Mouse (Mus musculus) ES-Bruce4 (cell line): ENCODE measurements around the gene Gpr62.

Source experiments
- CTCF ChIP-seq: IDR thresholded peaks from one replicate; pipeline ENCODE4 v1.8.1; 2011; ENCODE audit warnings: low read depth, low read length
- EP300 ChIP-seq: IDR thresholded peaks from 2 replicates; pipeline ENCODE4 v1.6.1; 2011; ENCODE audit warnings: low read depth, low read length; ENCODE audit not compliant: insufficient read depth
- POLR2A ChIP-seq: IDR thresholded peaks from one replicate; pipeline ENCODE4 v1.8.1; 2011; ENCODE audit warnings: low read length; ENCODE audit not compliant: insufficient read depth

- TF ChIP-seq CTCF (no peak), EP300 (no peak), POLR2A (no peak)
Observed at GRCm38 (mm10) chr9:106430015-106430264, 35.8 kb downstream of the Gpr62 start.
